Mouse (Mus musculus) olfactory bulb, adult 2 months (tissue): ENCODE results near the gene Cyp46a1.

Source experiments
- CTCF ChIP-seq: fragments of 200-500 bp; IDR thresholded peaks from 2 replicates; pipeline ENCODE4 v1.5.1; 2012; ENCODE audit warnings: low read depth, mild to moderate bottlenecking, low read length, moderate library complexity; ENCODE audit not compliant: insufficient read depth
- POLR2A ChIP-seq: fragments of 200-500 bp; IDR thresholded peaks from 2 replicates; pipeline ENCODE4 v1.6.1; 2012; ENCODE audit warnings: mild to moderate bottlenecking, low read depth, low read length, moderate library complexity; ENCODE audit not compliant: insufficient read depth

GRCm38 (mm10) chr12:108367909-108368308, 33.7 kb downstream of the Cyp46a1 start:
- TF ChIP-seq POLR2A (no peak), CTCF (no peak)
